Mouse (Mus musculus) gastrocnemius, postnatal 4 days (tissue): ENCODE measurements around the gene Zbtb34. TPM values are rescaled to one million over a fixed set of nuclear protein-coding genes. Genes with fewer than 3 reads are reported as not detected.
A peak's percentile ranks its signal among the peaks of the same experiment; 100 is the strongest.

ENCODE experiments used
- DNase-seq, 2 experiments: peaks; one replicate each; pipeline ENCODE4 v3.0.0; 2021 to 2022; ENCODE audit warnings: low spot score in 2 of 2, mixed read lengths in 2 of 2
- total RNA-seq, 2 experiments: library from RNA; stranded (reverse); gene quantifications; 2 replicates each; pipeline ENCODE4 v1.2.3; 2021

Gene Zbtb34
- total RNA-seq, 2 experiments from 2014 or later: 17.3 to 18.4 TPM

DNA sequence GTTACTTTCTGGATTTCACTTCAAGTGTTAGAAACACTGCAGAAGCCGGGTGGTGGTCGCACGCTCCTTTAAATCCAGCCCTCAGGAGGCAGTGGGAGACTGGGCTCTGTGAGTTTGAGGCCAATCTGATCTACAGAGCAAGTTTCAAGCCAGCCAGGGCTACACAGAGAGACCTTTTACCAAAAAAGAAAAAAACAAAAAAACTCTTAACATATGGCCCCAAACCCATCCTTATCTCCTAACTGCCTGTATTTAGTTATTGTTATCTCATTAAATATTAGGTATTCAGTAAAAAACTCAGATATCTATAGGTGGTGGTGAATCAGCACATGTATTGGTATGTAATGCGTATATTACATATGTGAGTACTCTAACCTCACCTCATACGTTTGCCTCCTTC, 28.5 kb downstream of the Zbtb34 start:
- DNase-seq: no peak

DNA sequence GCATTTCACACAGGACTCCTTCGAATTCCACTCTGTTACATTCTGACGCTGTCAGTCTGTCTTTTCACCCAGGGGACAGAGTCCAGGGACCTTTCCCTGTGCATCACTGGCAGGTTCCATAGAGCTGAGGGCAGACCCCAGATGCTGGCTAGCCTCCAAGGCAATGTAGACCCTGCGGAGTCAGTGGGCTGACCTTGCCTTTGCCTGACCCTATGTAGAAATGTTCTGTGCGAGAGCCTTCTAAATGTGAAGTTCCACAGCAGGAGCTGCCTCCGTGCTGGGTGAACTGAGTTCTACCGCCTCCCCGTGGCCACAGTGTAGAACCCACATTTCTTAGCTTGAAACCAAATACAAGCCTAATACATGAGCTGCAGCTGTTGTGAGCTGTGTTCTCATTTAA, 28.9 kb downstream of the Zbtb34 start:
- DNase-seq: peak; percentile 44 to 72

DNA sequence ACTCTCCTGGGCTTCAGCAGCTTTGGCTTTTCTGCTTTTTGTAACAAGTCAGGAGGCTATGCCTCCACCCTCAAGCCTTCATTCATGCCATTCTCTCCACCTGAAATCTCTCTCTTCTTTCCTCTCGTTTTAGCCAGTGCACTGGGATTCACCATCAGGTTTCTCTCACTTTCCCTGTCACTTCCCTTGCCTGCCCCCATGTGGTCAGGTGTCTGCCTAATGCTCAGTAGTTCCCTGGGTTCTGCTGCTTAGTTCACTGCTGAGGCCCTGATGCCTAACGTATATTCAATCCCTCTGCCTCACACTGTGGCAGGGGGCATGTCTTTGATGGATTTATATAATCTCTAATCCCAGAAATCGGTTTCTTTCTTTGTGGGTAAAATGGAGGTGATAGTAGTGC, 29.9 kb downstream of the Zbtb34 start:
- DNase-seq: no peak

DNA sequence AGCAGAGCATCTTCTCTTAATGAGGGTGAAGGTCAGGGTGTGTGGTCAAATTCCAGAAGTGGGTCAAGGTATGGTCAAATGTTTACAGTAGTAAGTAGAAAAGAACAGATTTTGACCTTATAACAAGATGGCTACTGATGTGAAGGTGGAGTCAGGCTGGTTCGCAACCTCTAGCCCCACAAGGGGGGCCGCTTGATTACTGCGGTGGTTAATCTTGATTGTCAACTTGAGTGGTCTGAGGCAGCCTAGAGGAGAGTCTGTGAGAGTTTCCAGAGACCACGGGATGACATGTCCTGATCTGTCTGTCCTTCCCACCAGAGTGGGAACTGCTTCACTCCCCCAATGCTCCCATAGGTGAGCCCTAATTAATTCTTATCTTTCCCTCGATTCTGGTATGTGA, 30.6 kb downstream of the Zbtb34 start:
- DNase-seq: no peak

DNA sequence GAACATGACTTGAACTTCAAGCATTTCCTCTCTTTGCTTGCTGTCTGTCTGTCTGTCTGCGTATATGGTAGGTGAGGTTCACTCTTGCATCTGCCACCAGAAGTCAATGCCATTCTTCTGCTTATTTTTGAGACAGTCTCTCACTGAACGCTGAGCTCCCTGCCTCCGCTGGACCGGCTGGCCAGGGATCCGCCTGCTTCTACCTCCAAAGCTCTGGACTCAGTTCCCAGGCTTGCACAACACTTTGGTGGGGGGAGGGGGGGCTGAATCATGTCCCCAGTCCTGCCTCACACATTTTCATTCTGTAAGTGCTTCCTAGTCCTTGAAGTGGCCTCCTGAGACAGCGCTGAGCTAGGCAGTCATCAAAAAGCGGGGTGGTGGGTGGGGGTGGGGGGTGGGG, 32.0 kb downstream of the Zbtb34 start:
- no peak for DNase-seq

DNA sequence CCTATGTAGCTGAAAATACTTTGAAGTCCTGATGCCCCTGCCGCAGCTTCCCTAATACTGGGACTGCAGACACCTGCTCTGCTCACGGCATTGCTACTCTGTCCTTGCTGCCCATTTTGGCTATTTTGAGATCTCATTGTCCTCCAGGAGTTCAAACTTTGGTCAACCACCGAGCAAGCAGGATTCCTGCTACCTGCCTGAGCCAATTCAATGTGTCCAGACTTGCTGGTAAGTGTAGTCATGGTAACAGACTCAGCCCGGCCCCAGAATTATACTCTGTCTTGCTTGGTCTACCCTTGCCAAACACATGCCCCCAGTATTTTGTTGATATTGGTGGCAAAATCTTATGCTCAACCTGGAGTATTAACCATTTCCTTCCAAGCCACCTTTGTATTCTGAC, 34.1 kb downstream of the Zbtb34 start:
- DNase-seq: no peak

DNA sequence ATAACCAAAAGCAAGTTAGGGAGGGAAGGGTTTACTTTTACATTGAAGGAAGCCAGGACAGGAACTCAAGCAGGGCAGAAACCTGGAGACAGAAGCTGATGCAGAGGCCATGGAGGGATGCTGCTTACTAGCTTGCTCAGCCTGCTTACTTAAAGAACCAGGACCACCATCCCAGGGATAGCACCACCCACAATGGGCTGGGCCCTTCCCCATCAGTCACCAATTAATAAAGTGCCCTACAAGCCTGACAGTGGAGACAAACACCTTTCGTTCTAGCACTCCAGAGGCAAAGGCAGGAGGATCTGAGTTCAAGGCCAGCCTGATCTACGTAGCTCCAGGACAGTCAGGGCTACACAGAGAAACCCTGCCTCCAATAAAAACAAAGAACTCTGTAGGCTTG, 36.1 kb downstream of the Zbtb34 start:
- DNase-seq: no peak

DNA sequence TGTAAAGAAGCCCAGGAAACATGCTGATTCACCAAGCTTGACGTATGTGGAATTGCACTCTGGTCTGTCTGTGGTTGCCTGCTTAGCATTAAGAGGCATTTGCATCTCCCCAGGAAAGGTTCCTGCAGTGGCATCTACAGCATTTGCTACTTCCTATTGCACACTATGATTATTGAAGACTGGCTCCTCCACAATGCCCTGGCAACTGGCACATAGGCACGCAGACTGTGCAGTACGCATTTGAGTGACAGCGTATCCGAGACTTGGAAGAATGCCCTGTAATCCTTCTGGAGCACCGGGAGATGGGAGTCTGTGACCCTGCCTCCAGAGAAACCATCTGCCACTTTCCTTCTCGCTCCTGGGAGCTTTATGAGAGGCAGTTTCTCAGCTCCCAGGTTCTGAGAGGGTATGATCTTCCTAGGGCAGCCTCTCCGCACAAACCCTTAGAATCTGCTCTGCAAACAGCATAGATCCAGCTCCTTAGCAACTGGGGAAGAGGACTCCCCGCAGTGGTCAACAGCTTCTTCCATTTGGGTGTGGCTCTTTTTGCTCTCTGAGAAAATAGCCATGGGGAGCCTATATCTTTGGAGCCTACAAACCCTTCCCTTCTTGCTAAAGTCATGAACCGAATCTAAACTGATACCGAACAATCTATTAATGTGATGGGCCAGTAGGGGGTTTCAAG, 37.0 kb downstream of the Zbtb34 start:
- DNase-seq: no peak

DNA sequence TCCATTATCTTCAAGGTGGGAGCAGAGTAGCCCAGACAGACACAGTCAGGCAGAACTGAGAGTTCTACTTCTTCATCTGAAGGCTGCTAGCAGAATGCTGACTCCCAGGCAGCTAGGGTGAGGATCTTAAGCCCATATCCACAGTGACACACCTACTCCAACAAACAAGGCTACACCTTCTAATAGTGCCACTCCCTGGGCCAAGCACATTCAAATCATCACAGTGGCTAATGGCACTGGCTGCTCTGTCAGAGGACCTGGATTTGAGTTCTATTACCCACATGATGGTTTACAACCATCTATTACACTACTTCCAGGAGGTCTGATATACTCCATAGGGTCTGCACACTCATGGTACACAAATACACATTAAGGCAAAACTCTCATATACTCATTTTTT, 38.1 kb downstream of the Zbtb34 start:
- DNase-seq: no peak

DNA sequence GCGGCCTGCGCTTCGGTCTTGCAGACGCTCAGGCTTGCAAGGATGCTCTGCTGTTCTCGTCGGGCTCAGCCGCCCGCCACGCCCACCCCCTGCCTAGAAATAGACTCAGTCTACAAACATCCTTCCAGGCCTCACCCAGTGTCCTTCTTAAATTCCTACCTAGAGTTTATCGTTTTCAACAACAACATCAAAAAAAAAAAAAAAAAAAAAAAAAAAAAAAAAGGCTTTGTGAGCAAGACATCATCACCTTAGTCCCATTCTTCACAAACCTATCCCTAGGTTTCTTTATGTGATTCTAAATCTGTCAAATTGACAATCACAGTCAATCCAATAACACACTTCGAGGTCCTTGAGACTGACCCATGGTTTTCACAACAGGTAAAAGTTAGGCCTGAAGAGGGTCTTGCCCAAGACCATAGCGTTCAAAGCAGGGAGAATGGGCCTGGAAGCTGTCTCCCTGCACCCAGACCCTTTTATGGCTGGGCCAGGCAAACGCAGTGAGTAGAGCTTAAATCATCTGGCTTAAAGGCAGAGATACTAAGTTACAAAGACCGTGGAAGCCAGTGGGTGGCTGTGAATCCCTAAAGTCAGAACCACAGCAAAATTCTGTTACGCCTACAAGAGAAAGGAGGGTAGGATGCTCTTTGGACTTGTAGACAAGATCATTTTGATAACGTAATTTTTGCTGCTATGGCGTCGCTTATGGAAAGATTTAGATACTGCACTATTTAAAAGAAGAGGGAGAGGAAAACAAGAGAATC, 59.3 kb downstream of the Zbtb34 start:
- no peak for DNase-seq

DNA sequence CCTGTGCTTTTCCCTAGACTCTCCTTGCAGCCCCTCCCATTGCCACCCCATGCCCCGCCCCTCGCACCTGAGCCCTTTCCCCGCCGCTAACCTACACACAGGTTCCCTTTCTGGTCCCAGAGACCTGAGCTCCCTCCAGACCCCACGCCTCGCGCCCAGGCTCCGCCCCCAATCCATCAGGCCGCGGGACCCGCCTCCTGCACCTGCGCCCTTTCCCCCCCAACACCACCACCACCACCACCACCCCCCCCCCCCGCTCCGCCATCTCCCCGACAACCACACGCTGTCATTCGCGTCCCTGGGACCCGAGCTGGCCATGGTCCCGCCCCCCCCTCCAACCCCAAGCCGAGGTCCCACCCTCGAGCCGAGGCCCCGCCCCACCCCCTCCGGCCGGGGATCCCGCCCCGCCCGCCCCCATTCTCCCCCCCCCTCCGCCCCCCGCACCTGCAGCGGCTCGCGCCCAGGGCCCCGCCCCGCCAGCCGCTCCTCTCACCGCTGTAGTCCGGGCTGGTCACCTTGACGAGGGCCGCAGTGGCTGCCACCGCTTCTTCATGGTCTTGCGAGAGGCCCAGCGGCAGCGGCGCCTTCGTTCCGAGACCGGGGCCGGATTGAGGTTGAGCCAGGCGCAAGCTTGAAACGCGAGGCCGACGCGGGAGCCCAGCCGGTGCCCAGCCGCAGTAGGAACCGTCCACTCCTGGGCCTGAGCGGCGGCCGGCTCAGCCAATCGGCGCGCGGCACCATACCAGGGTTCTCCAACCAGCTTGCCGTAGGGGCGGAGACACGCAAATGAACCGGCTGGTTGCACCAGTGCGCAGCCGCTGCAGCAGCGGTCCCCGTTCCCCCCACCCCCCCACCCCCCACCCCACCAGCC, 60.1 kb downstream of the Zbtb34 start, which contains the start of gene Ralgps1:
Gene Ralgps1 (minus strand): TSS at position 710 of the 871 bp plus-strand sequence.
- DNase-seq: peak; percentile 91 to 96

DNA sequence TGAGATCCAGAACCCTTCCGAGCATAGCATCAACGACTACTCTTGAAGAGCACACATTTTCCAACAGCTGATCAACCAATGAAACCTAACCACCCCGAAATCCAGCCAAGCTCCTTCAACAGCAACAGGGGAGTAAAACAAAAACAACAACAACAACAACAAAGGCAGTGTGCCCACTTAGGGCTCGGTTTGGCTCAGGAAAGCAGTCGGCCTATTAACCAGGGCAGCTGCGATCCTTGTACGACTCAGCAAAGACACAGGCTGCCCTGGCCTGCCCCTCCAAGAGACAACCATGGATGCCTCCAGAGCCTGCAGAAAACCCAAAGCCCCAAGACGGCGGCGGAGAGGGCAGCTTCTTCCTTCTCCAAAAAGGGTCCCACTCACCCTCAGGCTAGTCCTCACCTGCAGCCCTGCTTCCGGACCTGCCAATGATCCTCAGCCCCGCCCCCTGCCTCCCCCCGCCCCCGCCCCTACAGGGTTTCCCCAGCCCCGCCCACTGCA, 60.8 kb downstream of the Zbtb34 start:
- DNase-seq: no peak

DNA sequence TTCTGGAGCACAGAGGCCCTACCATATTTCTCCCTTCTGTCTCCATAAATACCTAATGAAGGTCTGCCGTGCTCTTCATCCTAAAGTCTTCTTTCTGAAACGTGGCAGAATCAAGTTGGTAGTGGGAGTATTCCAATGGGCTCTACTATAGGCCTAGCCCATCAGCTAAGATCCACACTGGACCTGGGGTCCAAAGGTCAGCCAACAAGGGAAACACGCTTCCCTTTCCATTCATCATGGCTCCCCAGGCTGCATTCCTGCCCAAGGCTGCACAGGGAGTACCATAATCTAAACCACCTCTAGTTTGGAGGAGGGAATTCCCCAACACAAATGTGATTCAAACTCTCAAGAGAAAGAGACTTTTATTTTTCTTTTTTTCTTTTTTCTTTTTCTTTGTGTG, 61.7 kb downstream of the Zbtb34 start:
- no peak for DNase-seq

DNA sequence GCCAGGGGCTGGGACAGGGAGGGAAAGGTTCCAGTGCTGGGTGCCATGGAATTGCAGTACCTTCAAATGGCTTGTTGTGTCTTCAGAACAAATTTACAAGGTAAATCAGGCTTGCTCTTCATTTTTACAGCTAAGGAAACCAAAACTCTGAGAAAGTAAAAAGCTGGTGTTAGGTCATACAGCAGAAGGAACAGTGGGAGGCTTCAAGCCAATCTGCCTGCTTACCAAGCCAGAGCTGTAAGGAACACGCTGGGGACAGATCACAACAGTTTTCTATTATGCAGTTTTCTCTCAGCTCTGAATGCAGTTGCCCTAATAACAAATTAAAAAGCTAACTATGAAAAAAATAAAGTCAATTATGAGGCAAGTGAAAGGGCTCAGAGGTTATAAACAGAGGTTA, 62.6 kb downstream of the Zbtb34 start:
- no peak for DNase-seq

DNA sequence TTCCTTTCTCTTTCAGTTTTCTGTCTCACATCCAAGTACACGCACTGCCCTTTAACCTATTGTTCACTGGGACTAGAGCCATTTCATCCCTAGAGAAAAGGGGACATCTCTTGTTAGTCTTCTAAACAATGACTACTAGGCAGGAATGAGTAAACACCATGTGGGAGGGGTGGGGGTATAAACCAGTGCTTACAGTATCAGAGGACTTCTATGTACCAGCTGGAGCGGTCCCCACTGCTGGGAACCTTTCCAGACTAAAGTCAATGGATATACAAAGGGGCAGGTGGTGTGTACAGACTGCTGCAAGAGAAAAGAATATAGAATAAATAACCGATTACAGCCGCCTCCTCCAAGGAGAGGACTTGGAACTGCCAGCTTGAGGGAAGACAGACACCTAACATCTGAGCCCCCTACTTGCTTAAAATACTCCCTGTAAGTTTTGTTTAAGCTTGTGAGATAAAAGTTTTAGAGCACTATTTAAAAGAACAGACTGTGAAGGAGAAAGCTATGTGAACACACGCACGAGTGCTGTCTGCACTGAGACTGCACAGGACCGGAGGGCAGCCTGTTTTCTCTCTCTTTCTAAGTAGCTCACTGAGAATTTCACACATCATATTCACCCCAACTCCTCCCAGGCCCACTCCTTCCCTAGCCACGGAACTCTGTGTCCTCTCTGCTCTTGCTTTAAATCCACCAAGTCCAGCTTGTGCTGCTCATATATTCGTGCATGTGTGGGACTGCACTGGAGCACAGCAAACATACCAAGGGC, 65.2 kb downstream of the Zbtb34 start:
- no peak for DNase-seq

DNA sequence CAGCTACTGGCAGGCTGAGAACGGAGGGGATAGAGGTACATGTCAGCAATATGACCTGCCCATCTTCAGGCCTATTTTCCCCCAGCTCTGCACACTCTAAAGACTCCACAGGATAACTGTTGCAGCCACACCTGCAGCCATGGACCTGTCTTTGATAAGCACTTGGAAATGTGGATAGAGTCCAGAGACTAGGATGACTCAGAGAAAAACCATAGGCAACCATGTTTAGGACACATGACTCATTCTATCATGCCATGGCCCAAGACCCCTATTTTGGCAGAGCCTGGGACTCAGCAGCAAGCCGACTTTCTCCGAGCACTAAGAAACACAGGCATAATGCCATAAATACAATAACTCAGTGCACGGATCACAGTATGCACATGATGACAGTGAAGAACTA, 66.5 kb downstream of the Zbtb34 start:
- DNase-seq: no peak

DNA sequence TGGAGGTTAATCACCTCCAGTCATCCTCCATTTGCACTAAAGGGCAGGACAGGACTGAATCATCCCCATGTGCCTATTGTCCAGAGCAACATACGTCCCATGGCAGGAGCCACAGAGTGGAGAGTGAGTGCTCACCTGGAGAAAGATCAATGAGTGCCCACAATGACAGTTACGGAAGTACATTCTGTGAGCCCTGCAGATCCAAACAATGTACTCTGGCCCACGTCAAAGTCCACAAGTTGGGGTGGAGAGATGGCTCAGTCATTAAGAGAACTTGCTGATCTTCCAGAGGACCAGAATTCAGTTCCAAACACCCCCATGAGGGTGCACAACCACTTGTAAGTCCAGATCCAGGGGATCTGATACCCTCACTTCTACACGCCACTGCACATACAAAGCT, 67.2 kb downstream of the Zbtb34 start:
- no peak for DNase-seq

DNA sequence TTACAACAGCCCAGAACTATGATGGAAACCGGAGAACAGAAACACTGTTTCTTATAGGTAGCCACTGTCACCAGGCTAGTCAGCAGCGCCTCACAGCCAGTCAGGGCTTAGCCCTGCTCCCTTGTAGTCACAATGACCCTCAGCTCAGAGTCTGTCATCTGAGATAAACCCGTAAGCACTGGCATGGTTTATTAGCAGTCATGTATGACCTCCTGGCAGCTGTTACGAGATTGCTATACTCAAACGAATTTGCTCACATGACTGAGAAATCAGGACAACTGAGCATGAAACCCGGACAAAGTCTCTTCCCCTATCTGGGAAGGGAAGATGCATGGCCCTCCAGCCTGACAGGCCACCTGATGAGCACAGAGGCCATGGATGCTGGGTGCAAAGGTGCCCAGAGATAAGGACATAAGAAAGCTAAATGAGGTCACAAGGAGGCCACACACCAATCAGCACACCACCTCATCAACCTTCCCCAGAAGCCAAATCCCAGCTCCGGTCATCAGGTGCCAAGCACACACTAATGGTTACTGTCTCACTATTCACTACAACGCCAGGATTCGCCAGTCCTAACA, 69.9 kb downstream of the Zbtb34 start:
- DNase-seq: no peak

DNA sequence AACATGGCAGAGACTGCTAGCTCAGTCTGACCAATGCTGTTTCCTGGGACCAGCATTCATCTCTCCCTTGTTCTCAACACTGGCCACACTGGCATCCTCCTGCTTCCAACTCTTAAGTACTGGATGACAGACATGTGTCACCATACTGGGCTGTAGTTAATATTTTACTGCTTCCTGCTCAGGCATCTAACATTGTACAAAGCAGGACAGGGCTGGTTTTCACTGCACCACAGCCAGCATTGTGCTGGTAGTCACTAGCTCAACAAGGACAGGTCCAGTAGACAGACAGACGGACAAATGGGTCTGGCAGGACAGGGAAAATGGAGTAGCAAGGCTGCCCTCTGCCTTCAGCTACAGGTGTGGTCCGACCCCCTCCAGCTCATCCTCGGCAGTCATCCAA, 70.6 kb downstream of the Zbtb34 start:
- DNase-seq: no peak

DNA sequence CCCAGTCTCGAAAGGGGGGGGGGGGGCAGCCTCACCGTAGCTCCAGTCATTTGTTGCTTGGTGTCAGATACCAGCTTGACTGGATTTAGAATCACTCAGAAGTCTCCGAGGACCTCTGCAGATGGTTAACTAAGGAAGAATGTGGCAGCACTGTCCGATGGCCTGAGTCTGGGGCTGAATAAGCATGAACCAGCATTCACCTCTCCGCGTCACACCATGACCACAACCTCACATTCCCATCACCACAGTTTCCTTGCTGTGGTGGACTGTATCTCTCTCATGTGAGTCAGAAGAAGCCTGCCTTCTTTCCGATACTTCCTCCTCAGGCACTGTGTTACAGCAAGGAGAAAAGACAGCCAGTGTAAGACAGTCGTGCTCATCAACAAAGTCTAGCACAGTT, 71.9 kb downstream of the Zbtb34 start:
- no peak for DNase-seq
